Mouse (Mus musculus): Measurements from ENCODE around the gene Vasn. TPM values are rescaled to one million over a fixed set of nuclear protein-coding genes. Genes with fewer than 3 reads are reported as not detected.

Gene Vasn
- polyA plus RNA-seq, 1 experiment = 15.9 TPM

- H3K4me3 ChIP-seq (ENCODE audit: control insufficient read depth, low read depth, low read length) = no peak overlapping the region
- H3K4me1 ChIP-seq (ENCODE audit: control insufficient read depth, insufficient read depth, low read length) = peaks cover 12% of the 10 kb centered on the region
- H3K27me3 ChIP-seq (ENCODE audit: control insufficient read depth, insufficient read depth, low read length) = no peaks in the 10 kb centered on the region
- no peak overlapping the region for H3K27ac ChIP-seq (ENCODE audit: control insufficient read depth, insufficient read depth, low read depth, low read length)
- TF ChIP-seq CTCF (IDR thresholded peaks at IDR 0.05; ENCODE audit: control insufficient read depth, insufficient read depth, insufficient replicate concordance, low read depth, low read length) (no peak), POLR2A (IDR thresholded peaks at IDR 0.05; ENCODE audit: control insufficient read depth, low read depth, low read length) (no peak)
- no peaks in the 10 kb centered on the region for H3K36me3 ChIP-seq (ENCODE audit: control insufficient read depth, insufficient read depth, low read length)
These were observed 43.5 kb upstream of the Vasn start for GRCm38 (mm10) chr16:4596141-4596728.

DNA sequence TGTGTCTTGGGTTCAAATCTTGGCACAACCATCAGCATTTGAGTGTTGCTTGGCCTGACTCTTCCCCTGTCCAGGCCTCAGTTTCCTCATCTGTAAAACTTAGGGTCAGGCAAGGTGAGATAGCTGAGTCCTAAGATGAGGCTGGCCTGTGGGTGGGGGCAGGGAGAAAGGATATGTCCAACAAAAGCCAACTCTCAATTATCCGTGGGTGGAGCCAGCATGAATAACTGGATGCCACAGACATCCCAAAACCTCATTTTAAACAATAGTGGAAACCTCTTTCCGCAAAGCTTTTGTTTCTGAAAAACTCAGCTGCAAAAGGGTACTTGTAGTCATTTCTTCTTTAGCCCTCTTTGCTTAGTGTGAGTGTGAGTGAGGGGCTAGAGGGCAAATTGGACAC lies 42.9 kb upstream of the Vasn start:
- Histone ChIP-seq H3K4me1 (ENCODE audit: control insufficient read depth, insufficient read depth, low read length) (peaks cover 12% of the 10 kb centered on the region), H3K36me3 (ENCODE audit: control insufficient read depth, insufficient read depth, low read length) (no peaks in the 10 kb centered on the region), H3K4me3 (ENCODE audit: control insufficient read depth, low read depth, low read length) (no peak overlapping the region), H3K27ac (ENCODE audit: control insufficient read depth, insufficient read depth, low read depth, low read length) (no peak overlapping the region), H3K27me3 (ENCODE audit: control insufficient read depth, insufficient read depth, low read length) (no peaks in the 10 kb centered on the region)
- TF ChIP-seq CTCF (IDR thresholded peaks at IDR 0.05; ENCODE audit: control insufficient read depth, insufficient read depth, insufficient replicate concordance, low read depth, low read length) (no peak), POLR2A (IDR thresholded peaks at IDR 0.05; ENCODE audit: control insufficient read depth, low read depth, low read length) (no peak)

- peaks cover 14% of the 10 kb centered on the region for H3K4me1 ChIP-seq (ENCODE audit: control insufficient read depth, insufficient read depth, low read length)
- no peak overlapping the region for H3K4me3 ChIP-seq (ENCODE audit: control insufficient read depth, low read depth, low read length)
- TF ChIP-seq POLR2A (IDR thresholded peaks at IDR 0.05; ENCODE audit: control insufficient read depth, low read depth, low read length) (no peak), CTCF (IDR thresholded peaks at IDR 0.05; ENCODE audit: control insufficient read depth, insufficient read depth, insufficient replicate concordance, low read depth, low read length) (no peak)
- H3K27ac ChIP-seq (ENCODE audit: control insufficient read depth, insufficient read depth, low read depth, low read length) = no peak overlapping the region
- no peaks in the 10 kb centered on the region for H3K27me3 ChIP-seq (ENCODE audit: control insufficient read depth, insufficient read depth, low read length)
- no peaks in the 10 kb centered on the region for H3K36me3 ChIP-seq (ENCODE audit: control insufficient read depth, insufficient read depth, low read length)
These were observed 42.4 kb upstream of the Vasn start for GRCm38 (mm10) chr16:4597296-4597695.

GRCm38 (mm10) chr16:4598041-4598440 lies 41.7 kb upstream of the Vasn start:
- Histone ChIP-seq H3K4me1 (ENCODE audit: control insufficient read depth, insufficient read depth, low read length) (peaks cover 15% of the 10 kb centered on the region), H3K36me3 (ENCODE audit: control insufficient read depth, insufficient read depth, low read length) (no peaks in the 10 kb centered on the region), H3K27ac (ENCODE audit: control insufficient read depth, insufficient read depth, low read depth, low read length) (no peak overlapping the region), H3K27me3 (ENCODE audit: control insufficient read depth, insufficient read depth, low read length) (no peaks in the 10 kb centered on the region), H3K4me3 (ENCODE audit: control insufficient read depth, low read depth, low read length) (no peak overlapping the region)
- TF ChIP-seq CTCF (IDR thresholded peaks at IDR 0.05; ENCODE audit: control insufficient read depth, insufficient read depth, insufficient replicate concordance, low read depth, low read length) = no peak
- no peak for TF ChIP-seq POLR2A (IDR thresholded peaks at IDR 0.05; ENCODE audit: control insufficient read depth, low read depth, low read length)

DNA sequence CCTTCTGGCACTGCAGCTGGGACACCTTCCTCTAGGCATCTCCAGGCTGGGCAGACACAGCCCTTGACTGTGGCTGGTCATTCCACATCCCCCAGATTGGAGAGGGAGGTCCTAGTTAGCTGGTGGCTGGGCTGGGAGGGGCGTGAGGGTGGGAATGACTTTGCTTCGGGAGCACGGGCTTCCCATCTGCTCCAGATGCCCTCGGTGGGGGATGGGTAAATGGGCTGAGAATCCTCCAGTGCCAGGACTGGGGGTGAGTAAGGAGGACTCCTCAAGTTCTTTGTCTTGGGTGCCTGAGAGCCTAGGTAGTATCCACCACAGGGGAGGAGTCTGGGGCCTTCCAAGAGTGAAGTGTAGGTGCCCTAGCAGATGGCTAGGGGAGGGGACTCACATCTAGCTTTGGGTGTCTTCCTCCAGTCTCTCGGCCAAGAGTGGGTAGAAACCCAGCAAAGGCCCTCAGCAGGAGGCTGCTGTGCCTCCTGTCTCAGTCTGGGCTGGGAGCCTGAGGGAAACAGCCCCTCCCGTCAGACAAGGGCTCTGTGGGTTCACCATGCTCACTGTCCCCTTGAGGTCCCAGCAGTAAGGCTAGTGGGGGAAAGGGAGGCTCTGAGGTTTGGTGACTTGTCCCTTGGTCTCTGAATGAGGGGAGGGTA lies 40.7 kb upstream of the Vasn start:
- Histone ChIP-seq H3K4me3 (ENCODE audit: control insufficient read depth, low read depth, low read length) (no peak overlapping the region), H3K27me3 (ENCODE audit: control insufficient read depth, insufficient read depth, low read length) (no peaks in the 10 kb centered on the region), H3K4me1 (ENCODE audit: control insufficient read depth, insufficient read depth, low read length) (peaks cover 13% of the 10 kb centered on the region), H3K27ac (ENCODE audit: control insufficient read depth, insufficient read depth, low read depth, low read length) (no peak overlapping the region), H3K36me3 (ENCODE audit: control insufficient read depth, insufficient read depth, low read length) (no peaks in the 10 kb centered on the region)
- TF ChIP-seq CTCF (IDR thresholded peaks at IDR 0.05; ENCODE audit: control insufficient read depth, insufficient read depth, insufficient replicate concordance, low read depth, low read length) (no peak), POLR2A (IDR thresholded peaks at IDR 0.05; ENCODE audit: control insufficient read depth, low read depth, low read length) (no peak)

DNA sequence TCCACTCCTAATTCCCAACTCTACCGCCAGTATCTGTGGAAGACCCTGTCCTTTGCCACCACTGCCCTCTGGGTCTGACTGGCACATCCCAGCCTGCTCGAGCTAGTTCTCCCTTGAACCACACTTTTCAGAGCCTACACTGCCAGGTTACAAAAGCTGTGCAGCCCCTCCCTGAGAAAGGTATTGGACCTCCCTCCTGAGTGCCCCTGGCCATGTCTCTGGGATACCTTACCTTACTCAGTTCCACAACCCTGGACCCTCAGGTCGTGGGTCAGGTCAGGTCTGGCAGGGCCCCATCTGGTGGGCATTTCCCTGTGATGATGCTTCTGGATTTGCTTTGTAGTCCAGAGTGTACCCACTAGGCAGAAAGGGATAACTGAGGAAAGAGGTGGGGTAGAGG lies 40.1 kb upstream of the Vasn start:
- Histone ChIP-seq H3K4me3 (ENCODE audit: control insufficient read depth, low read depth, low read length) (no peak overlapping the region), H3K4me1 (ENCODE audit: control insufficient read depth, insufficient read depth, low read length) (peaks cover 13% of the 10 kb centered on the region), H3K36me3 (ENCODE audit: control insufficient read depth, insufficient read depth, low read length) (no peaks in the 10 kb centered on the region), H3K27ac (ENCODE audit: control insufficient read depth, insufficient read depth, low read depth, low read length) (no peak overlapping the region), H3K27me3 (ENCODE audit: control insufficient read depth, insufficient read depth, low read length) (no peaks in the 10 kb centered on the region)
- TF ChIP-seq CTCF (IDR thresholded peaks at IDR 0.05; ENCODE audit: control insufficient read depth, insufficient read depth, insufficient replicate concordance, low read depth, low read length) (no peak), POLR2A (IDR thresholded peaks at IDR 0.05; ENCODE audit: control insufficient read depth, low read depth, low read length) (no peak)

GRCm38 (mm10) chr16:4600701-4601310 lies 38.9 kb upstream of the Vasn start:
- peaks cover 3% of the 10 kb centered on the region for H3K4me1 ChIP-seq (ENCODE audit: control insufficient read depth, insufficient read depth, low read length)
- no peak overlapping the region for H3K4me3 ChIP-seq (ENCODE audit: control insufficient read depth, low read depth, low read length)
- no peaks in the 10 kb centered on the region for H3K27me3 ChIP-seq (ENCODE audit: control insufficient read depth, insufficient read depth, low read length)
- TF ChIP-seq POLR2A (IDR thresholded peaks at IDR 0.05; ENCODE audit: control insufficient read depth, low read depth, low read length) (no peak), CTCF (IDR thresholded peaks at IDR 0.05; ENCODE audit: control insufficient read depth, insufficient read depth, insufficient replicate concordance, low read depth, low read length) (no peak)
- no peaks in the 10 kb centered on the region for H3K36me3 ChIP-seq (ENCODE audit: control insufficient read depth, insufficient read depth, low read length)
- no peak overlapping the region for H3K27ac ChIP-seq (ENCODE audit: control insufficient read depth, insufficient read depth, low read depth, low read length)

Measured in testis, adult 2 months (tissue).